Mouse (Mus musculus) adrenal gland, adult 18-20 months (tissue): ENCODE measurements around the gene Cyp4a14. TPM values are rescaled to one million over a fixed set of nuclear protein-coding genes. Genes with fewer than 3 reads are reported as not detected.
"Not testable (repeated sequence)": the region's sequence is repeated elsewhere in the genome, so short reads cannot be mapped to it uniquely, and the experiment has no call there.

ENCODE experiments used
- DNase-seq, 2 experiments: peaks; one replicate each; pipeline ENCODE4 v3.0.0; 2021 to 2022; ENCODE audit warnings: low spot score in 2 of 2
- long read RNA-seq, 2 experiments: library from polyadenylated mRNA; stranded (forward); transcript quantifications; one replicate each; pipeline ENCODE4 v2.0.0; 2021
- total RNA-seq, 2 experiments: library from RNA; stranded (reverse); gene quantifications; 1 replicate in 1 of 2; 2 replicates in 1 of 2; pipeline ENCODE4 v1.2.3; 2021

The Cyp4a14 gene
- total RNA-seq, result under 1 TPM in 1 of 2 experiments, not detected in 1; 0.46 TPM
- long read RNA-seq, experiment 1, result 0 reads
- long read RNA-seq, experiment 2, result 0 reads

DNA sequence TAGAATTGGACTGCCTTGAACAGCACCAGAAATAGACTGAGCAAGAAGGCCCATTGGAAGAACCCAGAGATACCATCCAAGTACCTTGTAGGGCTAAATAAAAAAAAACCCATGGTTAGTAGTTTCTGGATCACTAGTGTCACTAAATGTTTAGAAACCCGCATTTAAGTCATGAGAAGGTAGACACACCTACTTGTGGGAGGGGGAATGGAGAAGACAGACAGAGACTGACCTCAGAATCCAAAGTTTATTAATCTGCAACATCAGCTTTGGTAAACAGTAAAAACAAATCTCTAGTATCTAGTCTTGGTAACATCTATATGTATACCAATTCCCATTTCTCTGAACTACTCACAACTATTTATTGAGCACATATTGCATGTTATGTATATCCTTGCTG, at the start of gene Cyp4a14:
Gene Cyp4a14 (minus strand): TSS at position 142 of the 400 bp plus-strand sequence.
- no peak for DNase-seq

DNA sequence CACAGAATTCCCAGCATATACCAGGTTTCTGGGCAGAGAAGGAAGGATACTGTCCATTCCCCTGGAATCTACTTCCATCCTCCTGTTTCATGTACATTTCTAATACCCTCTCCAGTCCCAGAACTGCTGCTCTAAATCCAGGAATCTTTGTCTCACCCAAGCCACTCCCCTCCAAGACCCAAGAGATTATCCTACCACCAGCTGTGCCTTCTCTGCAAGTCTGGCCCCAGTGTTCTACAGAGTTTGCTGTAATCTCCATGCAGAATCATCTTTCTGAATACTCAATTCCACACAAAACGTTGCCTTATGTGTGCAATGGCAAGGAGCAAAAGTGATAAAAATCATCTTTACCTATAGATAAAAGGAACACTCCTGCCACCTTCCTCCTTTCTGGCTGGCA, 49.2 kb upstream of the Cyp4a14 start:
- DNase-seq, result no peak

GRCm38 (mm10) chr4:115521766-115522165, 25.8 kb upstream of the Cyp4a14 start:
- no peak for DNase-seq

DNA sequence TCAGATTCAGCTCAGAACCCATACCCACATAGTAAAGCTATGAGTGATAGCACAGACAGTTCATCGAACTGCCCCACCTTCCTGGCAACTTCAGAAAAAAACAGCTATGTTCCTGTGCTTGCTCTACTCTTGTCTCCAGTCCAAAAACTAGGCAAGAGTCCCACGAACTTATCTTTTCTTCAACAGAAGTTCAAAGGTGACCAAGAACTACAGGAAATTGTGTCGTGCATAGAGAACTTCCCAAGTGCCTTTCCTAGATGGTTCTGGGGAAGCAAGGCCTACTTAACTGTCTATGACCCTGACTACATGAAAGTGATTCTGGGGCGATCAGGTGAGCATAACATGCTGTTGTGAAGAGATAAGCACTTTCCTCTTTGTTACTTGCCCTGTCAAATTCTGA, 23.5 kb upstream of the Cyp4a14 start:
- DNase-seq, result no peak

DNA sequence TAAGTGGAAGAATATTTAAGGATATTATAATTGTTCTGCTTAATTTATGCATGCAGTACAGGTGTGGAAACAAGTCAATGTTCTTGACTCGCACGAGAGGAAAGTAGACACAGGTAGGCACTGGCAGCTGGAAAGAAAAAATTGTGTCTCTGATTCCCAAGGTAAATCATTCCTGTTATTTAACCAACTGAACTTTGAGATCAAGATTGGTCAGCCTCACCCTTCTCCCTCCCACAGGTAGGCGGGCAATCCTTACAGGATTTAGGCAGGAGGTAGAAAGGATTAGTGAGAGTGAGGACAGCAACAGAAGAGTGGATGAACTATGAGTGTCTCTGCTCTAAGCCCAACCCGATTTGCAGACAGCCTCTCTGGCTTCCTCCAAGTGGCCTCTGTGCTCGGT, 22.1 kb upstream of the Cyp4a14 start, which contains the start of gene Cyp4a10:
Gene Cyp4a10 (plus strand): TSS at position 265 of the 400 bp plus-strand sequence.
- not testable (repeated sequence) for DNase-seq

DNA sequence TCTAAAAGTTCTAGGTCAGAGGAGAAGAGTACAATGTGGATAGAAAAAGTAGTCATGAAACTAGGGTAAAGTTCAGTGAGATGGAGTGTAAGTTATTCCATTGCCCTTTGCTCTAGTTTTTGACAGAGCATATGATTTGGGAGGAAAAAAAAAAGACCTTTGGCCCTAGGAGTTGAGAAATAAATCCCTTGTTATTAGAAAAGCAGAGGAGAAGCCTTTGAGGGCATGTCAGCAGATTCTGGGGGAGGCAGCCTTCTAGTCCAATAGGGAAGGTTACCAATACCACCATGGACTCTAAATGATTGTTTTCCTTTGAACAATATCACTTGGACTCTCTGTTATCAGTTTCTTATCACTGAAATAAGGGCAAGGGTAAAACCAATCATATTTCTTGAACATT, 18.0 kb upstream of the Cyp4a14 start:
- not testable (repeated sequence) for DNase-seq

DNA sequence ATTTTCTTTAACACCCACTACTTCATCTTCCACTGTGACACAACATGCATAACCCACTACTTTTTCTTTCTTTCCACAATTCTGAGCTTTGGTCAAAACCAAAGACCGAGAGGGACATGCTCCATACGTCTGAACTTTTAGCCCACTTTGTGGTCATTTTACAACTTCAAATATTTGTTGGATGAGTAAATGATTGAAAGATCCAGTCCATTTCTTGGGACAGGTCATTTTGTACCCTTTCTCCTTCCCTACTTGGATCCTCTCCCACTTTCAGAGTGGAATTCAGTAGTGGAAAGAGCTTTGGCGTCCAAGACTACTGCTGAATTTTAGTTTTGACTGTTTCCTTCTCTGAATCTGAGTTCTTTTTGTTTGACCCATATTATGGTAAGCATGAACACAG, 1.5 kb upstream of the Cyp4a14 start:
- no peak for DNase-seq

DNA sequence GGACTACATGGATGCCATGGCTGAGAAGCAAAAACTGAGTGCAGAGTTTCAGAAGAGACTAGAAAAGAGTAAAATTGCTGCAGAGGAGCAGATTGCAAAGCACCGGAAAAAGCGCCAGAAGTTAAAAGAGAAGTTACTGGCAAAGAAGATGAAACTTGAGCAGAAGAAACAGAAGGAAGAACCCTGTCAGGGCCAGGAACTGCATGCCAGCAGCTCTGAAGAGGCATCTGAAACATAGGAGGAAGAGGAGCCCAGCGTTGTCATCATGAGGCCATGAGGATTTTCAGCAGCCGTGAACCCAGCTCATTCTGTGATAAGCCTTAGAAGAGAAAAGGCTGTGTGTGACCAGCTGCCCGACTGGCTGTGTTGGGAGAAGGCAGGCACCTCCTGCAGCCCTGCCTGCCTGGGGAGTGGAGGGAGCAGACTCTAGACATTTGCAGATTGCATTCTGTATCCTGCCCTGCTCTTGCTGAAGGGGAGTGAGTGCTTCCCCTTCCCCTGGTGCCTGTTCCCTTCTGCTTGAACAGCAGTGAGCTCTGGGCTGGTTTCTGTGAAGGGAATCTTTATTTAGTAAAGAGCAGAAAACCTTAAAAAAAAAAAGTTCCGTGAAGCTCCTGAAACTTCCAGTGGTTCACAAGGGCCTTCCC, 14.8 kb downstream of the Cyp4a14 start:
- DNase-seq, result no peak

DNA sequence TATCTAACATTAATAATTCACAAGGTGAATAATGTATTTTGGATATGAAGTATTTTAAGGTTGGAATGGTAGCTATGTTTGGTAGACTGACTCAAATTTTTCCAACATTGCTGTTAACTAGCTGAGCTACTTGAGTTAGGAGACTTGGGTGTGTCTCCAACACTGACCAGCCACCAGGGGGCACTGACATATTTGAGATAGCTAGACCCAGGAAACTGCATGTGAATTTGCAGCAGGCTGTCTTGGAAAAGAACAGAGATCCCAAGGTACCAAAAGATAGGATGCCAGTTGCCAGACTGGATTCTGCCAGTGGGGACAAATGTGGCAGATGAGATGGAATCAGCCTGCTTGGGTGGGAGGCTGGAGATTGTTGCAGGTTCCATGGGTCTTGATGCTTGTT, 19.9 kb downstream of the Cyp4a14 start:
- peak; percentile 4 to 26 for DNase-seq

- not testable (repeated sequence) for DNase-seq
Measured at GRCm38 (mm10) chr4:115473585-115473984, 22.4 kb downstream of the Cyp4a14 start.

- no peak for DNase-seq
Measured at GRCm38 (mm10) chr4:115452304-115452703, 43.6 kb downstream of the Cyp4a14 start, which contains the start of gene Cyp4a30b. Gene Cyp4a30b (plus strand): TSS chr4:115452604.

GRCm38 (mm10) chr4:115450577-115451137, 45.3 kb downstream of the Cyp4a14 start:
- no peak for DNase-seq

Other genes starting within 250 kb of the Cyp4a14 start
- not detected for gene Cyp4a12a, start 197.1 kb downstream of the Cyp4a14 start, total RNA-seq
- not detected for gene Cyp4a12b, start 84.5 kb downstream of the Cyp4a14 start, total RNA-seq
- gene Cyp4a30b, start 43.5 kb downstream of the Cyp4a14 start, total RNA-seq, result not detected
- under 1 TPM in 1 of 2 experiments, not detected in 1; 0.53 TPM for gene Cyp4a10, start 22.1 kb upstream of the Cyp4a14 start, total RNA-seq
- gene Cyp4a31, start 67.5 kb upstream of the Cyp4a14 start, total RNA-seq, result not detected
- gene Cyp4a32, start 104.8 kb upstream of the Cyp4a14 start, total RNA-seq, result not detected
- gene Cyp4b1, start 151.6 kb upstream of the Cyp4a14 start, total RNA-seq, result 10 to 100 TPM; 28.9 to 33.3 TPM
- gene Efcab14, start 241.6 kb upstream of the Cyp4a14 start, total RNA-seq, result 10 to 100 TPM; 77.2 to 91.0 TPM